Mouse (Mus musculus) spleen, adult 2 months (tissue): ENCODE data around the gene Vsig1.

Experiments used
- CTCF ChIP-seq: fragments of 200-500 bp; IDR thresholded peaks from 2 replicates; pipeline ENCODE4 v1.5.1; 2011; ENCODE audit warnings: mild to moderate bottlenecking, inconsistent platforms; ENCODE audit not compliant: insufficient read depth, insufficient read length, insufficient replicate concordance; ENCODE audit errors: extremely low read depth
- POLR2A ChIP-seq: fragments of 200-500 bp; IDR thresholded peaks from 2 replicates; pipeline ENCODE4 v1.6.1; 2011; ENCODE audit warnings: low read depth, low read length, inconsistent platforms

GRCm38 (mm10) chrX:140903487-140903886, 3.9 kb upstream of the Vsig1 start:
- TF ChIP-seq POLR2A = no peak
- no peak for TF ChIP-seq CTCF
